Mouse (Mus musculus) heart, embryonic 11.5 days (tissue): Measurements from ENCODE around the gene Blvrb. TPM values are rescaled to one million over a fixed set of nuclear protein-coding genes. Genes with fewer than 3 reads are reported as not detected.

ENCODE experiments used
- ATAC-seq: fragments of 200-750 bp; cut with Nextera tagmentation; replicated peaks from 2 replicates; pipeline ENCODE4 v1.8.0; 2017; ENCODE audit warnings: moderate library complexity; ENCODE audit not compliant: insufficient number of reproducible peaks, low FRiP score, low TSS enrichment
- H3K27ac ChIP-seq: fragments of 300-500 bp; sonication (generic); 2 replicates; pipeline ENCODE4 v1.5.1; 2014; ENCODE audit warnings: mild to moderate bottlenecking, low read depth, low read length
- H3K27me3 ChIP-seq: fragments of 300-500 bp; sonication (generic); 2 replicates; pipeline ENCODE4 v1.6.1; 2014; ENCODE audit warnings: mild to moderate bottlenecking, low read length, mixed read lengths; ENCODE audit not compliant: control insufficient read depth, insufficient read depth
- H3K36me3 ChIP-seq: fragments of 300-500 bp; sonication (generic); 2 replicates; pipeline ENCODE4 v1.6.1; 2014; ENCODE audit warnings: mild to moderate bottlenecking, low read length, moderate library complexity, mixed read lengths; ENCODE audit not compliant: control insufficient read depth, insufficient read depth
- H3K4me1 ChIP-seq: fragments of 300-500 bp; sonication (generic); 2 replicates; pipeline ENCODE4 v1.6.1; 2014; ENCODE audit warnings: low read length; ENCODE audit not compliant: control insufficient read depth, insufficient read depth
- H3K4me2 ChIP-seq: fragments of 300-500 bp; sonication (generic); 2 replicates; pipeline ENCODE4 v1.6.1; 2014; ENCODE audit warnings: mild to moderate bottlenecking, moderate library complexity
- H3K4me3 ChIP-seq: fragments of 300-500 bp; sonication (generic); 2 replicates; pipeline ENCODE4 v1.5.1; 2014; ENCODE audit warnings: low read depth, low read length
- H3K9ac ChIP-seq: fragments of 300-500 bp; sonication (generic); 2 replicates; pipeline ENCODE4 v1.6.1; 2014; ENCODE audit warnings: mild to moderate bottlenecking, low read depth, low read length, moderate library complexity
- H3K9me3 ChIP-seq: fragments of 300-500 bp; sonication (generic); replicated peaks from 2 replicates; pipeline ENCODE4 v1.6.1; 2016; ENCODE audit warnings: low read length; ENCODE audit not compliant: control insufficient read depth
- WGBS: fragments of 180-500 bp; shearing (Covaris S2); extraction: QIAGEN DNeasy Blood & Tissue Kit; methylation state at CpG from one replicate; pipeline ENCODE4 v1.1.7; 2014; ENCODE audit not compliant: insufficient replicate concordance; 5-methylcytosine and 5-hydroxymethylcytosine counted together
- polyA plus RNA-seq: library from polyadenylated mRNA; unstranded; fragments of >200 nt; fragmentation: Nextera tagmentation; extraction: Ambion mirVana; gene quantifications from 2 replicates; pipeline ENCODE4 v1.2.1, GENCODE M21; 2014

Blvrb gene
- polyA plus RNA-seq, 1 experiment from 2014 or later = 121 TPM

DNA sequence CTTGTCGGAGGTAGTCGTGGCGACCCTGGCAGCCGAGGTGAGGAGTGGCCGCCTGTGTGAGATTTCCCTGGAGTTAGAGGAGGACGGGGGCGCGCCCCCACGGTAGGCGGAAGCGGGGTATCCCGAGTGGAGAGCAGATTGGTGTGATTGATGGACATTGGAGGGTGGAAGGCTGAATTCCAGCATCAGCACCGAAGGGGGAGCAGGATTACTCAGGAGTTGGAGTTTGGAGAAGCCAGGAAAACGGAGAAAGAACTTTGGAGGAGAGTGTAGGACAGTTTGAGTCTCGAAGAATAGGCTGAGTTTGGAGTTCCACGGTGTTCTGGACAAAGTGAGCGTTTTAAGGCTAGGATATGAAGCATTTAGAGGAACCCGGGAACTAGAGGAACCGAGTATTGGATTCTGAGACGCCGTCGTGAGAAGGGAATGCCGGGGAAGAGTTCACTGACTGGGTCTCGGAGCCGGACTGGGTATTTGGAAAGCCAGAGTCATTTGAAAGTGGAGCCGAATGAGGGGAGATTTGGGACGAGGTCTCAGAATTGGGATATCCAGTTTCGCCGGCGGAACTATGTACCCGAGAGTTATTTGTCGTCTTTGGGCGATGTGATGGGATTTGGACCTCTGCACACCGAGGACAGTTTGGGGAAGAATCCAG is 26.2 kb downstream of the Blvrb start:
- ATAC-seq = no peak
- peaks cover 4% of the 10 kb centered on the region; the same call in 1 of the 2 replicates for H3K36me3 ChIP-seq
- H3K27me3 ChIP-seq = no peaks in the 10 kb centered on the region
- no peaks in the 10 kb centered on the region for H3K9me3 ChIP-seq
- peak overlapping the region; percentile 85 for H3K4me3 ChIP-seq
- H3K4me2 ChIP-seq = peak overlapping the region; percentile 81
- WGBS = under 1% methylated on average over 34 of the region's 34 CpGs
- H3K4me1 ChIP-seq = peaks cover 14% of the 10 kb centered on the region; the same call in 1 of the 2 replicates
- peak overlapping the region; percentile 87 for H3K9ac ChIP-seq
- peak overlapping the region; percentile 92 for H3K27ac ChIP-seq

GRCm38 (mm10) chr7:27474490-27474954 is 26.7 kb downstream of the Blvrb start:
- Histone ChIP-seq H3K9me3 (no peaks in the 10 kb centered on the region), H3K9ac (peak overlapping the region; percentile 87), H3K27me3 (no peaks in the 10 kb centered on the region), H3K4me3 (peak overlapping the region; percentile 85), H3K36me3 (peaks cover 4% of the 10 kb centered on the region; the same call in 1 of the 2 replicates), H3K27ac (peak overlapping the region; percentile 92), H3K4me1 (peaks cover 14% of the 10 kb centered on the region; the same call in 1 of the 2 replicates), H3K4me2 (peak overlapping the region; percentile 81)
- WGBS = 0% methylated on average over 23 of the region's 23 CpGs
- ATAC-seq = peak; percentile 88

DNA sequence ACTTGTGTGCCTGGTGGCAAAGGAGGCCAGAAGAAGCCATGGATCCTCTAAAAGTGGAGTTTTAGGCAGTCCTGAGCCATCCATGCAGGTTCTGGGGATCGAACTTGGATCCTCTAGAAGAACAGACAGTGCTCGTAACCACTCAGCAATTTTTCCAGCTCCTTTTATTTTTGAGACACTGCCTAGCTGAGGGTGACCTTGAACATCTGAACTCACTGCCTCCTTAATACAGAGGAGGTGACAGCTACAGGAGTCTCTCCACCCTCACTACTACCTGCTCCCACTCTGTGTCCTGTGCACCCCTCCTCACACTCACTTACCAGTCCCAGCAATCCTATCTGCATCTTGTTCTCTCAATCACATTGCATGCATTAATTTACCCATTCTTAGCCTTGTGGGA is 27.8 kb downstream of the Blvrb start:
- Histone ChIP-seq H3K4me2 (peak overlapping the region; percentile 81), H3K4me1 (peaks cover 14% of the 10 kb centered on the region; the same call in 1 of the 2 replicates), H3K36me3 (peaks cover 4% of the 10 kb centered on the region; the same call in 1 of the 2 replicates), H3K4me3 (peak overlapping the region; percentile 85), H3K9ac (0 out of 2 replicates have a peak overlapping the region, but pooled peaks have one; percentile 16), H3K27ac (no peak overlapping the region), H3K27me3 (no peaks in the 10 kb centered on the region), H3K9me3 (no peaks in the 10 kb centered on the region)
- no peak for ATAC-seq
- 89% methylated on average over 2 of the region's 2 CpGs for WGBS

DNA sequence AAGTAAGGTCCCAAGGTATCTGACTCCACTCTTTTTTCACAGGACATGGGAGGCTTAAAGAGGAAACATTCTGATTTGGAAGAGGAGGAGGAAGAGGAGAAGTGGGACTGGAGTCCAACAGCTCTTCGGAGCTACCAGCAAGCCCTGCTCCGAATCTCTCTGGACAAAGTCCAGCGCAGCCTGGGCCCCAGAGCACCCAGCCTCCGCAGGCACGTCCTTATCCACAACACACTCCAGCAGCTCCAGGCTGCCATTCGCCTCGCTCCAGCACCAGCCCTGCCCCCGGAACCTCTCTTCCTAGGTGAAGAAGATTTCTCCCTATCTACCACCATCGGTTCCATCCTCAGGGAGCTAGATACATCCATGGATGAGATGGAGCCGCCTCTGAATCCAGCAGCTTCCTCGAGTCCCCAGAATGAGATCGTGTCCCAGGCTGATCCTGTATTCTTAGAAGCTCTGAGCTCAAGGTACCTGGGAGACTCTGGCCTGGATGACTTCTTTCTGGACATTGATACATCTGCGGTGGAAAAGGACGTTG is 28.4 kb downstream of the Blvrb start:
- H3K9me3 ChIP-seq = no peaks in the 10 kb centered on the region
- no peak overlapping the region for H3K4me3 ChIP-seq
- ATAC-seq = no peak
- H3K27me3 ChIP-seq = no peaks in the 10 kb centered on the region
- H3K4me2 ChIP-seq = no peak overlapping the region
- H3K27ac ChIP-seq = no peak overlapping the region
- H3K36me3 ChIP-seq = peaks cover 4% of the 10 kb centered on the region; the same call in 1 of the 2 replicates
- no peak overlapping the region for H3K9ac ChIP-seq
- 90% methylated on average over 14 of the region's 14 CpGs for WGBS
- H3K4me1 ChIP-seq = peaks cover 20% of the 10 kb centered on the region; the same call in 1 of the 2 replicates

GRCm38 (mm10) chr7:27478561-27478960 is 30.8 kb downstream of the Blvrb start:
- Histone ChIP-seq H3K4me1 (peaks cover 18% of the 10 kb centered on the region; the same call in 1 of the 2 replicates), H3K27me3 (no peaks in the 10 kb centered on the region), H3K36me3 (peaks cover 4% of the 10 kb centered on the region; the same call in 1 of the 2 replicates), H3K9ac (no peak overlapping the region), H3K27ac (no peak overlapping the region), H3K4me3 (no peak overlapping the region), H3K4me2 (no peak overlapping the region), H3K9me3 (no peaks in the 10 kb centered on the region)
- 76% methylated on average over 7 of the region's 7 CpGs for WGBS
- no peak for ATAC-seq

- H3K4me1 ChIP-seq = peaks cover 18% of the 10 kb centered on the region; the same call in 1 of the 2 replicates
- H3K27ac ChIP-seq = no peak overlapping the region
- peaks cover 4% of the 10 kb centered on the region; the same call in 1 of the 2 replicates for H3K36me3 ChIP-seq
- no peaks in the 10 kb centered on the region for H3K9me3 ChIP-seq
- ATAC-seq = no peak
- no peaks in the 10 kb centered on the region for H3K27me3 ChIP-seq
- H3K9ac ChIP-seq = no peak overlapping the region
- no peak overlapping the region for H3K4me2 ChIP-seq
- no peak overlapping the region for H3K4me3 ChIP-seq
- WGBS = 83% methylated on average over 1 of the region's 1 CpGs
Observed at GRCm38 (mm10) chr7:27479750-27480149, 32.0 kb downstream of the Blvrb start.

DNA sequence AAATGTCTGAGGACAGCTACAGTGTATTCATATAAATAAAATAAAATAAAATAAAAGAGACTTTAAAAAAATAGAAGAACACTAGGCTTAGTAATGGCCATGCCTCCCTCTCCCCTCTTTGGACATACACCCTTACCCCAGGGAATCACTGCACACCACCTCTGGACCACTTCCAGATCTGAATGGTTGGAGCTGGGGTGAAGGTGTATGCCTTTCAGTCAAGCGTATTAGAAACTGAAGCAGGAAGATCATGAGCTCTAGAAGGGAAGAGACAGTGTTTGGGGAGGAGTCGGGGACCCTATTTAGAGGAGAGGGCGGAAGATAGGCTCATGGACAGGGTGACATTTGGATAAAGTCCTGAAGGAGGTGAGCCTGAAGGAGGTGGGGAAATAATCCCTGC is 32.7 kb downstream of the Blvrb start:
- peaks cover 4% of the 10 kb centered on the region; the same call in 1 of the 2 replicates for H3K36me3 ChIP-seq
- no peak for ATAC-seq
- H3K27me3 ChIP-seq = no peaks in the 10 kb centered on the region
- H3K4me1 ChIP-seq = peaks cover 12% of the 10 kb centered on the region; the same call in 1 of the 2 replicates
- H3K27ac ChIP-seq = peak overlapping the region; percentile 86
- H3K4me3 ChIP-seq = no peak overlapping the region
- no peaks in the 10 kb centered on the region for H3K9me3 ChIP-seq
- peak overlapping the region; percentile 71; the same call in 1 of the 2 replicates for H3K4me2 ChIP-seq
- WGBS = 68% methylated on average over 3 of the region's 3 CpGs
- no peak overlapping the region for H3K9ac ChIP-seq

DNA sequence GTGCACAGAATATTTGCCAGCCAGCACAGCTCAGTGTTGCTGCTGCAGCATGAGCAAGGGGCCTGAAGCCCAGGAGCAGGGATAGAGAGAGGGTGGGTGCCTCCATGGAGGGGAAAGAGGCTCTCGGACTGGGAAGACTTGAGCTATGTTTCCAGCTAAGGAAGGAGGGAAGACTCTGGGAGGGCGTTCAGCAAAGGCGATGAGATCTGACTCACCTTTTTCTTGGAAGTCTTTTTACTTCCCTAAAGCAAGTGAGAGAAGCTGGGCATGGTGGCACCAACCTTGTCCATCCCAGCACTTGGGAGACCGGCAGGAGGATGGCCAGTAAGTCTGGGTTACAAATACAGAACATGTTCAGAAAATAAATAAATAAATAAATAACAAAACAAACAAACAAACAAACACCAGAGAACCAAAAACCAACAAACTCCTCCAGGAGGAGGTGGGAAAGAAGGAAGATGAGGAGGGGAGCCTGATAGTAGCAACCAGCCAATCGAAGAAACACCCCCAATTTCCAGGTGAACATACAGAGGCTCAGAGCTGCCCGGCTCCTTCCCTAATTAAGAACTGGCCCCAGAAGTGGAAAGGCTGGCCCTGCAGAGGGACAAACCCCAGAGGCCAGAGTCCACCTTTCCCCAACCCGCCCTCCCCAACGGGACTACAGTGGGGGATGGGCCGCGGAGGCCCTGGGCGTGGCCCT is 33.3 kb downstream of the Blvrb start:
- H3K4me2 ChIP-seq = peak overlapping the region; percentile 71
- 9% methylated on average over 11 of the region's 11 CpGs for WGBS
- no peaks in the 10 kb centered on the region for H3K27me3 ChIP-seq
- H3K27ac ChIP-seq = peak overlapping the region; percentile 86
- peak overlapping the region; percentile 78; the same call in 1 of the 2 replicates for H3K9ac ChIP-seq
- peak overlapping the region; percentile 38 for H3K4me3 ChIP-seq
- ATAC-seq = no peak
- H3K9me3 ChIP-seq = no peaks in the 10 kb centered on the region
- H3K4me1 ChIP-seq = peaks cover 12% of the 10 kb centered on the region
- peaks cover 4% of the 10 kb centered on the region; the same call in 1 of the 2 replicates for H3K36me3 ChIP-seq
